In genomic region chr17:56350694-56351093, GRCm38 (mm10) we compare ENCODE assay signal across 7 mouse cellular contexts. TPM values are rescaled to one million over a fixed set of nuclear protein-coding genes. Genes with fewer than 3 reads are reported as not detected.
A peak's percentile ranks its signal among the peaks of the same experiment; 100 is the strongest.
DNase-seq lines count a peak whose midpoint lies in the region; ATAC-seq and TF ChIP-seq lines count a peak whose summit lies in the region.

No protein-coding gene starts in this region.

- no peaks in the 10 kb centered on the region for H3K9me3 ChIP-seq in midbrain, embryonic 11.5 days (ENCODE audit: control insufficient read depth, low read length)

- TF ChIP-seq CTCF in cortical plate, adult 2 months (IDR thresholded peaks at IDR 0.05; ENCODE audit: extremely low read depth, insufficient read depth, low read length): peak; percentile 89

- no peak overlapping the region for H3K4me2 ChIP-seq in midbrain, embryonic 11.5 days

- no peak overlapping the region for H3K9ac ChIP-seq in midbrain, embryonic 11.5 days (ENCODE audit: low read length)

- intact Hi-C loops in gastrocnemius, postnatal 14 days (cut with DNase I; ENCODE audit: low total_unique reads): no loop called here
- intact Hi-C loops in left cerebral cortex, postnatal 25 days (cut with DNase I): no loop called here

- DNase-seq in adrenal gland, adult (ENCODE audit: inconsistent age in 2 of 2, low spot score in 1 of 2): peak; percentile 73 to 93
- DNase-seq in gastrocnemius, postnatal 14 days: peak; percentile 83
- DNase-seq in induced T-regulatory cell, adult 2 months (ENCODE audit: low read depth): peak; percentile 88
- DNase-seq in left cerebral cortex, postnatal 25 days (ENCODE audit: low spot score in 2 of 2): peak; percentile 74 to 77
- peak; percentile 98 for DNase-seq in midbrain, embryonic 11.5 days (ENCODE audit: low spot score, missing footprints)
- DNase-seq in skeletal muscle tissue, adult 2 months (ENCODE audit: low read depth, low spot score): peak; percentile 62

- no peak overlapping the region for H3K4me3 ChIP-seq in cortical plate, adult 2 months (ENCODE audit: insufficient read depth, low read length)
- no peak overlapping the region for H3K4me3 ChIP-seq in midbrain, embryonic 11.5 days (ENCODE audit: low read depth, low read length)

- 30% methylated on average over 2 of the region's 2 CpGs for WGBS in midbrain, embryonic 11.5 days

- TF ChIP-seq POLR2A in cortical plate, adult 2 months (IDR thresholded peaks at IDR 0.05; ENCODE audit: extremely low read depth, insufficient read depth, low read length): no peak

- H3K27ac ChIP-seq in cortical plate, adult 2 months (ENCODE audit: insufficient read depth, low read length): no peak overlapping the region
- no peak overlapping the region for H3K27ac ChIP-seq in midbrain, embryonic 11.5 days (ENCODE audit: low read depth, low read length)

- H3K4me1 ChIP-seq in cortical plate, adult 2 months (ENCODE audit: control insufficient read depth, insufficient read depth, low read length): no peaks in the 10 kb centered on the region
- H3K4me1 ChIP-seq in midbrain, embryonic 11.5 days (ENCODE audit: control insufficient read depth, insufficient read depth, low read length): no peaks in the 10 kb centered on the region; the same call in 1 of the 2 replicates

- ATAC-seq in midbrain, embryonic 11.5 days (ENCODE audit: low FRiP score): peak; percentile 56

- H3K27me3 ChIP-seq in midbrain, embryonic 11.5 days (ENCODE audit: control insufficient read depth, insufficient read depth, low read length): no peaks in the 10 kb centered on the region

- peaks cover 10% of the 10 kb centered on the region; the same call in 1 of the 2 replicates for H3K36me3 ChIP-seq in midbrain, embryonic 11.5 days (ENCODE audit: control insufficient read depth, insufficient read depth, low read length)

RNA-seq across cellular contexts. Expression of gene Kdm4b, which starts 24.8 kb away (rescaled TPM):
- 43.5 and 45.0 TPM in 2 replicates for polyA plus RNA-seq in cortical plate, adult 2 months (2012; rRNA removed)
- 10 to 100 TPM; 24.1 to 27.2 TPM for total RNA-seq in gastrocnemius, postnatal 14 days (2021)
- 10 to 100 TPM; 70.0 to 74.4 TPM for total RNA-seq in left cerebral cortex, postnatal 25 days (2021)
- polyA plus RNA-seq in midbrain, embryonic 11.5 days (2014; fragmentation: Nextera tagmentation; extraction: Ambion mirVana): 33.3 and 39.6 TPM in 2 replicates

RNA-seq across cellular contexts. Expression of gene Uhrf1, which starts 47.6 kb away (rescaled TPM):
- polyA plus RNA-seq in cortical plate, adult 2 months (2012; rRNA removed): 1.1 and 1.8 TPM in 2 replicates
- 1 to 10 TPM; 5.4 to 7.4 TPM for total RNA-seq in gastrocnemius, postnatal 14 days (2021)
- 1 to 10 TPM in 1 of 2 experiments, under 1 TPM in 1; 0.69 to 1.1 TPM for total RNA-seq in left cerebral cortex, postnatal 25 days (2021)
- polyA plus RNA-seq in midbrain, embryonic 11.5 days (2014; fragmentation: Nextera tagmentation; extraction: Ambion mirVana): 123 and 138 TPM in 2 replicates

RNA-seq across cellular contexts. Expression of gene Arrdc5, which starts 50.6 kb away (rescaled TPM):
- polyA plus RNA-seq in cortical plate, adult 2 months (2012; rRNA removed): not detected in 2 replicates
- not detected for total RNA-seq in gastrocnemius, postnatal 14 days (2021)
- total RNA-seq in left cerebral cortex, postnatal 25 days (2021): not detected
- not detected in 2 replicates for polyA plus RNA-seq in midbrain, embryonic 11.5 days (2014; fragmentation: Nextera tagmentation; extraction: Ambion mirVana)

RNA-seq across cellular contexts. Expression of gene Plin3, which starts 58.0 kb away (rescaled TPM):
- polyA plus RNA-seq in cortical plate, adult 2 months (2012; rRNA removed): 8.4 and 10.1 TPM in 2 replicates
- 10 to 100 TPM; 32.8 to 55.8 TPM for total RNA-seq in gastrocnemius, postnatal 14 days (2021)
- 10 to 100 TPM in 1 of 2 experiments, 1 to 10 TPM in 1; 7.6 to 10.3 TPM for total RNA-seq in left cerebral cortex, postnatal 25 days (2021)
- polyA plus RNA-seq in midbrain, embryonic 11.5 days (2014; fragmentation: Nextera tagmentation; extraction: Ambion mirVana): 27.5 and 34.0 TPM in 2 replicates
